Mouse (Mus musculus): Measurements from ENCODE around the gene Sapcd1.
"Not testable (repeated sequence)": the region's sequence is repeated elsewhere in the genome, so short reads cannot be mapped to it uniquely, and the experiment has no call there.

DNA sequence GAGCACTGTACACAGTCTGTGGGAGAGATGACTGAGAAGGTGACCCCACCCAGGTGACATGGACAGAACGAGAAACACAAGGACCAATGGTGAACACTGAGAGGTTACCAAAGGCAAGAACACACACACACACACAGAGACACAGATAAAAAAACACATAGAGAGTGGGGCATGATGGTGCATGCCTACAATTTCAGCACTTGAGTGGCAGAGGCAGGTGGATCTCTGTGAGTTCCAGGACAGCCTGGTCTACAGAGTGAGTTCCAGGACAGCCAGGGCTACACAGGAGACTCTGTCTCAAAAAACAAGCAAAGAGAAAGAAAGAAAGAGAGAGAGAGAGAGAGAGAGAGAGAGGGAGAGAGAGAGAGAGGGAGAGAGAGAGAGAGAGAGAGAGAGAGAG, 5.9 kb upstream of the Sapcd1 start:
- TF ChIP-seq CTCF, POLR2A (IDR thresholded peaks at IDR 0.05; ENCODE audit: extremely low read depth, insufficient read depth, low read length): not testable (repeated sequence)

All from cortical plate, adult 2 months (tissue).